8 mouse cellular contexts compared by ENCODE assay signal in genomic region chr10:73098966-73099845, GRCm38 (mm10). TPM values are rescaled to one million over a fixed set of nuclear protein-coding genes. Genes with fewer than 3 reads are reported as not detected.
DNase-seq lines count a peak whose midpoint lies in the region; ATAC-seq and TF ChIP-seq lines count a peak whose summit lies in the region.

Gene Pcdh15 (plus strand): TSS chr10:73099342.

- H3K27me3 ChIP-seq in hindbrain, postnatal 0 days (ENCODE audit: insufficient read depth, low read length), result no peaks in the 10 kb centered on the region
- H3K27me3 ChIP-seq in liver, postnatal 0 days (ENCODE audit: insufficient read depth, low read length), result peaks cover 39% of the 10 kb centered on the region
- peaks cover 40% of the 10 kb centered on the region for H3K27me3 ChIP-seq in stomach, embryonic 15.5 days (replicated peaks)

- H3K4me3 ChIP-seq in lung, adult 2 months (replicated peaks; ENCODE audit: extremely low read depth, low read depth, low read length), result no peak within 1 kb of the TSS
- peak within 1 kb of the TSS; percentile 70 for H3K4me3 ChIP-seq in hindbrain, postnatal 0 days (ENCODE audit: low read length)
- peak within 1 kb of the TSS; percentile 10; the same call in 1 of the 2 replicates for H3K4me3 ChIP-seq in liver, postnatal 0 days (ENCODE audit: low read depth, low read length)
- peak within 1 kb of the TSS; percentile 51 for H3K4me3 ChIP-seq in stomach, embryonic 15.5 days (replicated peaks)

- H3K4me1 ChIP-seq in lung, adult 2 months (ENCODE audit: control insufficient read depth, insufficient read depth, low read length), result no peaks in the 10 kb centered on the region
- H3K4me1 ChIP-seq in hindbrain, postnatal 0 days (ENCODE audit: insufficient read depth, low read length), result no peaks in the 10 kb centered on the region
- H3K4me1 ChIP-seq in liver, postnatal 0 days (ENCODE audit: insufficient read depth), result no peaks in the 10 kb centered on the region
- H3K4me1 ChIP-seq in stomach, embryonic 15.5 days, result no peaks in the 10 kb centered on the region

- no peak for TF ChIP-seq POLR2A in lung, adult 2 months (IDR thresholded peaks at IDR 0.05; ENCODE audit: borderline replicate concordance, extremely low read depth, low read depth, low read length)

- H3K9ac ChIP-seq in hindbrain, postnatal 0 days (replicated peaks; ENCODE audit: low read length), result peak within 1 kb of the TSS; percentile 61
- H3K9ac ChIP-seq in liver, postnatal 0 days (replicated peaks), result no peak within 1 kb of the TSS
- H3K9ac ChIP-seq in stomach, embryonic 15.5 days, result no peak within 1 kb of the TSS; the same call in 1 of the 2 replicates

- peak within 1 kb of the TSS; percentile 82 for H3K4me2 ChIP-seq in hindbrain, postnatal 0 days (ENCODE audit: low read depth, low read length)
- H3K4me2 ChIP-seq in liver, postnatal 0 days (ENCODE audit: low read depth, low read length), result peak within 1 kb of the TSS; percentile 48
- peak within 1 kb of the TSS; percentile 96 for H3K4me2 ChIP-seq in stomach, embryonic 15.5 days

- peak; percentile 49 to 50 for DNase-seq in cerebellum, postnatal 10 days
- no peak for DNase-seq in cerebellum, adult 18-20 months
- DNase-seq in lung, postnatal 4 days, result peak; percentile 12 to 21
- no peak for DNase-seq in lung, adult 2 months
- peak; percentile 54 for DNase-seq in hindbrain, postnatal 0 days (ENCODE audit: low spot score)
- no peak for DNase-seq in liver, postnatal 0 days
- no peak for DNase-seq in urinary bladder, postnatal 14 days (ENCODE audit: low spot score)

- TF ChIP-seq CTCF in lung, adult 2 months (IDR thresholded peaks at IDR 0.05; ENCODE audit: insufficient read depth, low read length), result no peak
- no peak for TF ChIP-seq CTCF in hindbrain, postnatal 0 days (IDR thresholded peaks at IDR 0.05; ENCODE audit: low read depth)
- no peak for TF ChIP-seq CTCF in liver, postnatal 0 days (IDR thresholded peaks at IDR 0.05; ENCODE audit: low read depth)

- TF ChIP-seq EP300 in liver, postnatal 0 days (IDR thresholded peaks at IDR 0.05; ENCODE audit: low read depth), result no peak

- H3K9me3 ChIP-seq in hindbrain, postnatal 0 days (ENCODE audit: low read length), result no peaks in the 10 kb centered on the region
- no peaks in the 10 kb centered on the region for H3K9me3 ChIP-seq in liver, postnatal 0 days (ENCODE audit: low read length)
- H3K9me3 ChIP-seq in stomach, embryonic 15.5 days, result no peaks in the 10 kb centered on the region

- H3K36me3 ChIP-seq in hindbrain, postnatal 0 days (ENCODE audit: insufficient read depth, low read length), result no peaks in the 10 kb centered on the region
- H3K36me3 ChIP-seq in liver, postnatal 0 days (replicated peaks; ENCODE audit: insufficient read depth, low read length), result no peaks in the 10 kb centered on the region
- H3K36me3 ChIP-seq in stomach, embryonic 15.5 days, result no peaks in the 10 kb centered on the region

- peak; percentile 21 for ATAC-seq in hindbrain, postnatal 0 days
- ATAC-seq in liver, postnatal 0 days, result no peak
- ATAC-seq in stomach, embryonic 15.5 days (ENCODE audit: insufficient read depth, low FRiP score, low read depth), result no peak

- peak within 1 kb of the TSS; percentile 56; the same call in 1 of the 2 replicates for H3K27ac ChIP-seq in hindbrain, postnatal 0 days
- no peak within 1 kb of the TSS for H3K27ac ChIP-seq in liver, postnatal 0 days (ENCODE audit: low read depth)
- no peak within 1 kb of the TSS for H3K27ac ChIP-seq in stomach, embryonic 15.5 days

- WGBS in lung, adult 2 months, result 2% methylated on average over 79 of the region's 79 CpGs
- 1% methylated on average over 73 of the region's 79 CpGs for WGBS in hindbrain, postnatal 0 days
- WGBS in liver, postnatal 0 days (ENCODE audit: insufficient replicate concordance), result 2% methylated on average over 75 of the region's 79 CpGs
- WGBS in stomach, embryonic 15.5 days, result under 1% methylated on average over 79 of the region's 79 CpGs

RNA-seq across cellular contexts. Expression of gene Pcdh15, which starts in this region (rescaled TPM):
- polyA plus RNA-seq in lung, adult 2 months (2012; rRNA removed), result 0.05 and 0.07 TPM in 2 replicates
- total RNA-seq in hindbrain, postnatal 0 days (2014; rRNA removed), result 24.2 and 31.0 TPM in 2 replicates
- 9.2 and 11.2 TPM in 2 replicates for polyA plus RNA-seq in hindbrain, postnatal 0 days (2015; fragmentation: Nextera tagmentation; extraction: Ambion mirVana)
- 0.04 TPM in 1 of 2 replicates, not detected in the other for polyA plus RNA-seq in liver, postnatal 0 days (2015; fragmentation: Nextera tagmentation; extraction: Ambion mirVana)
- polyA plus RNA-seq in stomach, embryonic 15.5 days (2015; fragmentation: Nextera tagmentation; extraction: Ambion mirVana), result 2.4 and 2.8 TPM in 2 replicates

Comparison
In these comparisons a context has a peak if more than half of its experiments do, and no peak if none do; other contexts are left out.
1. DNase-seq: peak in cerebellum, postnatal 10 days (2 of 2), lung, postnatal 4 days (2 of 2) and hindbrain, postnatal 0 days (single experiment); none in cerebellum, adult 18-20 months (0 of 2), lung, adult 2 months (single experiment), liver, postnatal 0 days (single experiment) and urinary bladder, postnatal 14 days (single experiment).
2. Peak in every context shown above with its lines, with median percentiles within 50 percentile points of each other: H3K4me2 ChIP-seq.